Mouse (Mus musculus) erythroblast, adult 5-6 weeks (primary cell): ENCODE results near the gene Kdm4b. TPM values are rescaled to one million over a fixed set of nuclear protein-coding genes. Genes with fewer than 3 reads are reported as not detected.
A peak's percentile ranks its signal among the peaks of the same experiment; 100 is the strongest.

Experiments
- ATAC-seq: replicated peaks from 2 replicates; pipeline ENCODE4 v1.8.0; 2016; ENCODE audit warnings: moderate number of reproducible peaks, mild to moderate bottlenecking, moderate TSS enrichment, inconsistent platforms; ENCODE audit not compliant: poor library complexity, low FRiP score, severe bottlenecking
- total RNA-seq, 2 experiments: library from RNA; stranded (forward) in 1 of 2; stranded (reverse) in 1 of 2; fragments of 150-400 nt in 1 of 2; fragments of 200-764, 138-1000 nt in 1 of 2; gene quantifications; 2 replicates each; pipeline versions ENCODE4 v1.2.3 to v1.2.4; 2015 to 2017; ENCODE audit warnings: low replicate concordance in 2 of 2

The Kdm4b gene
- total RNA-seq, 2 experiments from 2014 or later = 1.7 to 3.5 TPM

DNA sequence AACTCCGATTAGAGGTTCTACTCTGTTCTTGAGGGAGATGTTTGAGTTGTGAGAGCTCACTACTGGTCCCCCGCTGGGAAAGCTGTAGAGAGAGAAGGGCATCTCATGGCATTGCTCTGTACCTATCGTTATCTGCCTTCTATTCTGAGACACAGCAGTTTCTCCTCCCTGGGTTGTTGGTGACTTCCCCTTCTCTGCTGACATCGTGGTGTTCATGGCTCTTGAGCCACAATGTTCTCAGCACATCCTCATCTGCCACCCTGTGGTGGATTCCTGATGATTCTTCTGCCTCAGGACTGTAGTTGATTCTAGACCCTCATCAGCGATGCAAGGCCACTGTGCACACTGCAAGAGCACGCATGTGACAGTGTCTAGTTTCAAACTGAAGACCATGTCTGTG lies 11.9 kb downstream of the Kdm4b start:
- no peak for ATAC-seq

DNA sequence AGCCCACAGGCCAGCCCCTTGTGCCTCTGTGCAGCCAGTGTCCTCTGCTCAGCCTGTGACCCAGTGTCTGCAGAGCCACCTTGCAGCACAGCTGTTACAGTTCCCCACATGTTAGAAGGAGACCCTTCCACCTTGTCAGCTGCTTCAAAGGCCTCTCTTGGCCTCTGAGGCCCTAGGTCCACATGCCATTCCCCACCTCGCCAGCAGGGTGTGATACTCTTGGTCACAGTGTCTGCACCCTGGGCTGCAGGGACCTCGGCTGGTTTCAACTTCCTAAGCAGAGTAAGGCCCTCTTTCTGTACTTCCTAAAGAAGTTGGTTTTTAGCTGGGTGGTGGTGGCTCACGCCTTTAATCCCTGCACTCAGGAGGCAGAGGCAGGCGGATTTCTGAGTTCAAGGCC lies 13.0 kb downstream of the Kdm4b start:
- peak; percentile 74 for ATAC-seq

DNA sequence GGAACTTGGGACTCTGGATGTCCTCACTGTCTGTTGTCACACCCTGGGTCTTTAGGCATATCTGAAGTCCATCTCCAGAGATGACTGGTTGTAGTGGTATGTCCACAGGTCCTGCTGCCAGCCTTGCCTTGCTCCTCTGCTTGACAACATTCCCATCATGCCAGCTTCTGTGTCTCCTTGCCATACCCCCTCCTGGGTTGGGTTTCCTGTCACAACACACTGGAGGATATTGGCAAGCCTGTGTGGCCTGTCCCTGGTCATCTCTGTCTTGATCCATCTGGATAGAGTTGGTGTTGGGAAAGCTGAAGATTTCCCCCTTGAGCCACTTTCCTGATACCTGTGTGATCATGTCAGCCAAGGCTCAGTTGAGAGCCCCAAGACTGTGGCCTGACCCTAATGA lies 14.9 kb downstream of the Kdm4b start:
- ATAC-seq = no peak

DNA sequence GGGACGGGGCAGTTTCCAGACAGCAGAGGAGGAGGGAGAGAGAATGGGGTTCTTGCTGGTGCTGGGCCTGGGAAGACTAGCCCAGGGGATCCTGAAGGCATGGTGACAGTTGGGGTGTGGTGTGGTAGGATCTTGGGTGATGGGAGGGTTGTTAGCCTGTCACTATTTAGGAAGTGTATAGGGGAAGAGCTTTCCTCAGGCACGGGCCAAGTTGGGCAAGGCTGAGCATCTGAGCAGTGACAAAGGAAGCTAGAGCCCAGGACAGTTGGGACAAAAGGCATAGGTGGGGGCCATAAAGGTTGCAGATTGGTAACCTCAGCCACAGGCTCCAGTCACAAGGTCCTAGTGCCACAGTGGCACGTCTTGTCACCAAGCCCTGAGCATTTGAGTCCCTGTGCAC lies 17.6 kb downstream of the Kdm4b start:
- no peak for ATAC-seq

DNA sequence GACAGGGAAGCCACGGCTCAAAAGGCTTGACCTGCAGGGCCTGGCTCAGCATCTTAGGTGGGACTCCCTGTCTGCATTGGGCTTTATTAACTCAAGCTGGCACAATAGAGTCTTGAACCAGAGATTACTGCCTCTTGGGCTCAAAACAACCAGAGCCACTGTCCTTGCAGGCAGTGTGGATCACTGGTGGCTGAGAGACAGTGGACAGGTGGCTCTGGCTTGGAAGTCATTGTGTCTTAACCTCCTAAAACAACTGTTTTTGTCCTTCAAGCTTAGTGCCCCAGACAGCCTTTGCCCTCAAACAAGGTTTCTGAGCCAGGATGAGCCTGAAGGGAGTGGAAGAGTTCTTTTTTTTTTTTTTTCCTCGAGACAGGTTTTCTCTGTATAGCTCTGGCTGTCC lies 19.5 kb downstream of the Kdm4b start:
- ATAC-seq = no peak

DNA sequence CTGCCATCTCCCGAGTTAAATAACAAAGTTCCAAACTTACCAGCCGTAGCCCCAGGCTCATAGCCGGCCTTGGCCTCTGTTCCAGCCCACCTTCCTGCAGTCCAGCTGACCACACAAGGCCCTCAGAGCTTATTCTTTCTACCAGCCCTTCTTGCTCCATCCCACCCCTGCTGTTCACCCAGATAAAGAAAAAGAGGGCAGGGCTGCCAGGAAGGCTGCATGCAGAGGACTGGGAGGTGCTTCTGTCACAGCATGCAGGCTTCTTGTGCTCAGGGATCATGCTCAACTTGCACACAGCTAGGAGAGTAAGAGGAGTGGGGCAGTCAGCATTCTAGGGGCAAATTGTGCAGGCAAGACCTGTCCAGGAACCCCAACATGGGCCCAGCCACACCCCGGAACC lies 22.3 kb downstream of the Kdm4b start:
- peak; percentile 30; the same call in 1 of the 2 replicates for ATAC-seq

DNA sequence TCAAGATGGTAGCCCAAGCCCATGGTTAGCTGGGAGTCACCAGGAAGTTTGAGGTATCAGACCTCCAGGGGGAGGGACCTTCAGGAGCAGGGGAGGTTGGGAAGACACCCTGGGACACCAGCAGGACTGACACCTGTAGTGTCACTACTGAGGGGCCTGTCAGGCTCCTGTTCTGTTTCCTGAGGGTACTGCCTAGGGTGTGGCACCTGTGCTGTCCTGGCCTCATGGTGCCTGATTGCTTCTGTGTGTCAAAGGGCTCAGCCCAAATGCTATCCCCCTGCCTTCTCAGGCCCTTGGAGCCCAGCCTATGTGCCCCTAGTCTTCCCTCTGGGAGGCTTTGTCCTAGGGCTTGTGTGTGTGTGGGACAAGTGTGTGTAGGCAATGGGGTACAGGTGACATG lies 22.7 kb downstream of the Kdm4b start:
- no peak for ATAC-seq

DNA sequence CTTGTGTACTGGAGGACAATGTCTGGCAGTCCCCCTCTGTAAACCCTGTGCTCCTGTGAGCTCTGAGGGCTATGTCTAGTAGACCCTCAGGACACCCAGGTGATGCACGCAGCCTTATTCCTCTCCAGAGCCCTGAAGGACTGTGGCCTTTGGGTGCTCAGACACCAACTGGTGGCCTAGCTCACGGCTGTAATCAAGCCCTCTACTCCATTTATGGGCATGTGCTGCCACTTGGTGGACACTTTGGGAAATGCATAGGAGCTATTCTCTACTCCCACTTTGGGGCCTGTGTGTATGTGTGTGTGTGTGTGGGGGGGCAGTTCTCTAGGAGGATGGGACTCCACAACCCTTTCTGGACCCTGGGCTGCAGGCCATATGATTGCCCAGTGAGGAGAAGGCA lies 24.8 kb downstream of the Kdm4b start:
- ATAC-seq = peak; percentile 57; the same call in 1 of the 2 replicates

DNA sequence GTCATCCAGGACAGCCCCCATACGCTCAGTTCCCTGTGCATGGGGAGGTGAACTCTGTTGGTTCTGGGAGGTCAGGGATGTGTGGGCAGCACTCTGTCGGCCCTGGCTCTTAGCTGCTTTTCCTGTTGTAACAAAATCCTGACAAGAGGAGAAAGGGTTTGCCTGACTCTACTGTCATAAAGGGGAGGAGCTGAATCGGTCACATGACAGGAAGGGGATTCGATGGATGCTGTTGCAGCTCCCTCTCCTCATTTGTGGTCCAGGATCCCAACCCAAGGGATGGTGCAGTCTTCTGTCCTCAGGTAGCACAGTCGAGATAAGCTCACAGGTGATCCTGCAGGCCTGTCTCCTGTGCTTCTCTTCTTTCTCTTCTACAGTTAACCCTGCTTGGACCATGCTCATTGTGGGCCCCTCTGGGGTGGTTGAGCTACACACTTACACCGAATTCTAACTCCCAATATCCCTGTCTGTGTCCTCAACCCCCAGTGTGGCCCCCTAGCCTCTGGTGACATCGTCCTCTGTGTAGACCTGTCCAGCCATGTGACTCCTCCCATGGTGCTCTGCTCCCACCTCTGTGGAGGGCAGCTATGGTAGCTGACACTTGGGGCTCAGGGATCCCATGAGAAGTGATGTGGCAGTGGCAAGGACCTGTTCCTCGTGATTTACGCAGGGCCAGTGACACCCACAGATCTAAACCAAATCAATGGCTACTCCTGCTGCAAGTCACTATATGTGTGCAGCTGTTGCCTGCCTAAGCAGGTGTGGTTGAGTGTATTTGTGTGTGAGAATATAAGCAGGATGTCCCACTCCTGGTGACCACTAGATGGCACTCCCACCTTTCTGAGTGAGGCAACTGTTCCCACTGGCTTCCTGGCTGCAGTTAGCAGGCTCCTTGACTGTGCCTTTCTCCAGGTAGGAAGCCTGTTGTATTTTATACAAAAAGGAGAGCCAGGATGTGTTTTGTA lies 31.3 kb downstream of the Kdm4b start:
- ATAC-seq = peak; percentile 67

DNA sequence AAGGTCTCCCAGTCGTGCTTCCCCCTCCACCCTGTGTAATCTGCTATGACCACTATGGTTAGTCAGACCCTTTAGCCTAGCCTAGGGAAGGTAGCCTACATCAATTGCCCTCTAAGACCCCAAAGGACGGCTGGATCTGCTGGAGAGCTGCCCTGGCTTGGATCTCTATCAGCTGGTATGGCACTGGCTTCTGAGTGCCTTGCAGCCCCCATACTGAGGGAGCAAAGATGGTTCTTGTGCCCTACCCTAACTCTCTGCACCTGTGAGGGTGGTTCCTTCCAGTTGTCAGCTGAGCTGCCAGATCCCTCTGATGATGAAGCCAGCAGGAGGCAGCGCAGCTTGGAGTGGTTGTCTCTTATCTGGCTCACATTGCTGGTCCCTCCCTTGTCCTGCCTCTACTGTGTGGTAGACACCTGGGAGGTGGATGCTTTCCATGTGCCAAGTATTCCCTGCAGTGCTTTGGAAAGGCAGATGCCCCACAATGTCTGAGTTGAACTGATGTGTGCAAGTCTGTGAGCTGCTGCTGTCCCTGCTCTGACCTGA lies 33.4 kb downstream of the Kdm4b start:
- no peak for ATAC-seq

DNA sequence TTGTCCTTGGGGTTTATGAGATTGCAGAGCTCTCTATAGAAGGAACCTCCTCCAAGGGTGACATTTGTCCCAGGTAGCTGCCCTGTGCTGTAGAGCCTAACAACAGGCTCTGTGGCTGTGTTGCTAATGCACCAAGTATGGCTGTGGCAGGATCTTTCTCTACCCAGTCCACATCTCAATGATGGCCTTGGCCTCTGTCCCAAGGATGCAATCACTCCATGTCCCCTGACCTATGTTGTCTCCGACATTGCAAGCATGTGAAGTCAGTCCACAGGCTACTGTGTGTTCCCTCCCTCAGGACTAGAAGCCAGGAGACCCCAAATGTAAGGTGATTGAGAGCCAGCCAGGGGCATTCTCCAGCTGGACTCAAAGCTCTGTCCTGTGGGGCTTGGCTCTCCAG lies 34.0 kb downstream of the Kdm4b start:
- no peak for ATAC-seq

DNA sequence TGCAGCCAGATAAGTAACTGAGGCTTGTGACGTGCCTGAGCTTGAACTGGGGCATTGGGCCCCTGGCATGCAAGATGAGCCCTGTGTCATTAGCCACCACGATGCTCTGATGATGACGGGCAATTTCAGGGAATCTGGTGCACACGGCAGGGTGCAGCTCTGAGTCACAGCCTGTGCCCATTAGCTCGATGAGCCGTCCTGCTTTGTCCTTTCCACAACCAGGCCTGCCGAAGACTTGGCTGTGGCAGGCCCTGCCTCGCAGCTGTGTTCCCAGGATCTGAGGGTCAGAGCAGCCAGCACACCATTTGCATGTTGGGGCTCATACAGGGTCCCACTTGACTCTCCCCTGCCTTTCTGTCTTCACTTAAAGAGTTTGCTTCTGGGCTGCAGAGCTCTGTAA lies 34.6 kb downstream of the Kdm4b start:
- no peak for ATAC-seq

DNA sequence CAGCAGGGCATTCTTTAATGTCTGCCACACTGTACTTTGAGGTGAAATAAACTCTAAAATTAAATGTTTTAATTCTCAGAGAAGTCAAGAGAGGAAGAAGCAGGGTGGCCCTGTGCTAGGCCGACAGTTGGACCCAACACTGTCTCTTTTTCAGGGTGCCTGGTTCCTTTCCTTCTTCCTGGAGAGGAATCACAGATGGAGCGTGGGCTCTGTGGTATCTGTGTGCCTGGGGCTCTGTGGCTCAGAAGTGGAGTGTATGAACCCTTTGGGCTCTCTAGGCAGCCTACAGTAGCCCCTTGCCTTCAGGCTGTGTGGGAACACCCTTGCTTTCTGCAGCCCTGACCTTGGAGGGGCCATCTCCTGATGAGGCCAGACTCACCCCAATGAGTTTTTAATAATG lies 35.7 kb downstream of the Kdm4b start:
- ATAC-seq = no peak

DNA sequence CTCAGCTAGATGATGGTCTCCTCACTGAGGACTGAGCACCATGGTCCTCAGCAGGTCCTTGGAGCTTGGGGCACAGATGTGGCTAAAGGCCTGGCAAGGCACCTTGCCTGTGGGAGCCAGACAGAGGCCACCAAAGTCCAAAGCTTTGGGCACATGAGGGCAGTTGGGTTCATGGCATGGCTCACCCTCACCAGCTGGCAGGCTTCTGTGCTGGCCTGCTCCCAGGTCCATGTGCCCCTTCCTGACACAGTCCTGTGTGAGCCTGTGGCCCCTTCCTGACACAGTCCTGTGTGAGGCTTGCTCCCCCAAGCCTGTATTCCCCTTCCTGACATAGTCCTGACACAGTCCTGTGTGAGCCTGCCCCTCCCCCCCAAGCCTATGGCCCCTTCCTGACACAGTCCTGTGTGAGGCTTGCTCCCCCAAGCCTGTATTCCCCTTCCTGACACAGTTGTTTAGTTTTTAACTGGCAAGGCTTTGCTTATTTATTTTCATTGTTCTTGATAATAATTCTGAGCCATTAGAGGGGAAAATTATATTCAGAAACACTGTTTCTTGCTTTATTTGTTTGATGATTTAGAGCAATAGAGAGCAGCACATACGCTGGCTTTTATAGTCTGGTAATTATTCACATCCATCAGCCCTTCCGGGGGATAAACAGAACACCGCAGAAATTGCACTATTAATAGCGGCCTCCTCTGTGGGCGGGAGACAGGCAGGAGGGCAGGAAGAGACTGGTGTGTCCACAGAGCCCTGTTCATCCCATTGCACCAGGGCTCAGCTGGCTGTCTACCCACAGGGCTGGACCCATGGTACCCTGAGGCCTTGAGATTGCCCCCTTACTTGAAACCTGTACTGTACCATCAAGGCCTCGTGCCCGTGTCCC lies 40.2 kb downstream of the Kdm4b start:
- ATAC-seq = no peak

DNA sequence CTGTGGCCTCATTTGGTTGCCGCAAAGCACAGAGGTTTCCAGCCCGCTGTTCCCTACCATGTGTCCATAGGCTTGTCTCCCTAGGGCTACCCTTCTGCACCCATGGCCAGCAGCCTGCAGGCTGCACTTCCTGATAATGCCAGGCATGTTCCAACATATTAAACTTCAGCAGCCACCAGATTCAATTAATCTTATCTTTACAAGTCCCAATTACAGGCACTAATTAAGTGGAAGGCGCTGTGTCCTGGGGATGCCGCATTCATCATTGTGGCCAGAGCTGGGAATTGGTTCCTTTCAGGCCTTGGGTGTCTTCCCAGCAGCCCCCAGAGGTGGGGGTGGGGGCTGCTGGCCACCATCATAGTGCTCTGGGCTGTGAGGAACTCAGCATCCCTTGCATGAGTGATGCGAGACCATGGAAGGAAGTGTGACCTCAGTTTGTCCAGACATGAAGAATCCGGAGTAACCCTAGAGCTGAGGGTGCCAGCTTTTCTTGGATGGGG lies 42.5 kb downstream of the Kdm4b start:
- ATAC-seq = no peak

DNA sequence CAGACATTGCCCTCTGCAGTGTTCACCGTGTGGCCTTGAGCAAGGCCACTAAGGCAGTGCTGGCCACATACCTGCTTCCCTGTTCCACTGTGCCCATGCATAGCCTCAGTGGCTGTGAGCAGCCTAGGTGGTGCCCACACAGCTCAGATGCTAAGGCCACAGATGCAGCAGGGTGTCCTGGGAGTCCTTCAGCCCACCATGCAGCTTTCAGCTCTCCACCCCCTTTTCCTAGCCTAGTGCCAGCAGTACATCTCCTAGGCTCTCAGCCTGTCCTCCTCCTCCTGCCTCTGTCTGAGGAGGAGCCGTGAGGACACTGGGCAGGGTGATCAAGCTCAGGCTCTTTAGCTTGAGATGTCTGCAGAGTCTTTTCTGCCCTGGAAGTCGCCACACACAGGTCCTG lies 44.2 kb downstream of the Kdm4b start:
- ATAC-seq = no peak

DNA sequence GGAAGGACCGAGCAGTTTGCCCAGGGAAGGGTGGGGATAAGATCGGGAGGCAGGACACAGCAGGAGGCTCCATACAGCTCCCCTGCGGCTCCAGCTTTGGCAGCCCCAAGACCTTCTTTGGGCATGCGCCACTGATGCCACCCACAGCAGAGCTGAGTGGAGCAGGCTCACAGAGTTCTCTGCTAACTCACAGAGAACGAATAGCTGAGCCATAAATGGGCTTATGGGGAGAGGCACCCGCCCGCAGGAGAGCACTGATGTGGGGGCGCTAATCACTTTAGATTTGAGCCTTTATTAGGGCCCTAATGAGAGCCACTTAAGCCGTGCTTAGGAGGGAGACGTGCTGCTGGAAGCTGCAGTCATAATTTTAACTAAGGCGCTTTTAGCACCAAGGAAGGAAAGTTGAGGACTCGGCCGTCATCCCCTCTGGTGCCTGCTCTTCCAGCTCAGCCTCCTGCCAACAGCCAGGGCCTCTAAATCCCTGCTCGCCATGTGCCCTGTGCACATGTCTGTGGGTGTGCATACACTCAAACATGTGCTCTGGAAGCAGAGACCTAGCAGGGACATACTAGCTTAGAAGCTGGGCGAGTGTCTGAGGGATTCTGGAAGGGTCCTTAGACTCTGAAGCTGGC lies 45.3 kb downstream of the Kdm4b start:
- ATAC-seq = no peak

DNA sequence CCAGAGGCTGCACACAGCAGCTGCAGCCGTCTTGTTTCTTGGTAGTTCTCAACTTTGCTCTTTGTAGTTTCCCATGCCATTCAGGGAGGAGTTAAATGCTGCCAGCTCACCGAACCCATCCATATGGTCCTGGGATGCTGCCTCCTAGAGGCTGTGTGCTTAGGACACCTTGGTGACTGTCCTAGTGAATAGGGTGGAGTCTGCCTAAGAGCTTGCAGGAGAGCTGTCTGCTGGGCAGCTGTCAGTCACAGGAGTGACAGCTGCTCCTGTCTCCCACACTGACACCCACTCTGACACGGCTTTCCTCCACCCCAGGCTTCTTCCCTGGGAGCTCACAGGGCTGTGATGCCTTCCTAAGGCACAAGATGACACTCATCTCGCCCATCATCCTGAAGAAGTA lies 46.2 kb downstream of the Kdm4b start:
- no peak for ATAC-seq

DNA sequence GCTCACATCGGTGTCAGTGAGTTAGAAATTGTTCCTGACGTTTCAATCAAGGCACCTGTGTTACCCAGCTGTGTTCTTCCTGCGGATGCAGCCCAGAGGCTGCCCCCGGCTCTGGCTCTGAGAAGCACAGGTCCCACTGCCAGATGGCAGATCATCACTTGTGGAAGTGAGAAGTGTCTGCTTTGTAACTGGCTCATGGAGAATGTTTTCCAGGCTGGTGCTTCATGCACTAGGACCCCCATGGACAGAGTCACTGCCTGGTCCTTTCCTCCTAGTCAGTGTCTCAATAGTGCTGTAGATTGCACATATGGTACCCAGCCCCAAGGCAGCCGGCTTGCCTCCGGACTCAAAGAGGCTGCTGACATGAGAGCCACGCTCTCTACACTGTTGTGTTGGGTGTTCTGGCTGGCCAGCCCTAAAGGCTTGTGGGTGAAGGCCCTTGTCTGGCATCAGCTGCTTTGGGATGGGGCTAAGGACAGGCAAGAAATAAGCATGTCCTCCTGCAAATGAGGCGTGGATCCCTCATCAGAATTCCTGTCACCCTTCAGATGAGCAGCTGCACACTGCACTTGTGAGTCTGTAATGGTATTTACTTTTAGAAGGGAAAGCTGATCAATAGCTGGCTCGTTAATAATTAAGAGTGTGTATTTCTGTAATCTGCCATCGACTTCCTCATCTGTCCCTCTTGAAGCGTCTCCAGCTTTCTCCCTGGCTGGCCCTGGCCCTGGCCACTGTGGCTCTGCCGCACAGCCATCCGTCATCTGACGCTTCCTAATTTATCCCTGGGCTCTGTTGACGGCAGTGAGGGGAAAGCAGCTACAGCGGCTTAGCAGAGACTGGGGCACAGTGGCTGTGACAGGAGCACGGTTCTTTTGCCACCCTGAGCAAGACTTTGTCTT lies 47.5 kb downstream of the Kdm4b start:
- ATAC-seq = no peak
